Mouse (Mus musculus) kidney, postnatal 36 days (tissue): ENCODE measurements around the gene Schip1.

Experiments used
- DNase-seq, 2 experiments: peaks; one replicate each; pipeline ENCODE4 v3.0.0; 2021 to 2022; ENCODE audit warnings: mixed read lengths in 2 of 2

The Schip1 gene

DNA sequence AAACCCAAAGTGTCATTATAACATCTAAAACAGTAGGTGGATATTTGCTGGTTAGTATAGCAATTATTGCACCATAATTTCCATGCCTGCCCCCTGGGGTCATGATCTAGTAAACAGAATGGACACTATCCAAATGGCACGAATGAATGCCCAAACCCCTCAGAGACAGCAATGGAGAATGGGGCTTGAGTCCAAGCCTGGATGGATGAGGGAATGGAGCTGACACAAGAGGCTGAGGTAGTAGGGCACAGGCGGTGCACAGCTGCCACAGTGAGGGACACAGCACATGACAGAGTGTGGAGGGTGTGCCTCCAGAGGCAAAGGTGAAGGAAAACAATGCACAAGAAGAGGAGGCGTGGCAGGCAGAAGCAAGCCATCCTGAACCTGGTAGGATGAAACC lies 207.3 kb downstream of the Schip1 start:
- DNase-seq, result no peak

DNA sequence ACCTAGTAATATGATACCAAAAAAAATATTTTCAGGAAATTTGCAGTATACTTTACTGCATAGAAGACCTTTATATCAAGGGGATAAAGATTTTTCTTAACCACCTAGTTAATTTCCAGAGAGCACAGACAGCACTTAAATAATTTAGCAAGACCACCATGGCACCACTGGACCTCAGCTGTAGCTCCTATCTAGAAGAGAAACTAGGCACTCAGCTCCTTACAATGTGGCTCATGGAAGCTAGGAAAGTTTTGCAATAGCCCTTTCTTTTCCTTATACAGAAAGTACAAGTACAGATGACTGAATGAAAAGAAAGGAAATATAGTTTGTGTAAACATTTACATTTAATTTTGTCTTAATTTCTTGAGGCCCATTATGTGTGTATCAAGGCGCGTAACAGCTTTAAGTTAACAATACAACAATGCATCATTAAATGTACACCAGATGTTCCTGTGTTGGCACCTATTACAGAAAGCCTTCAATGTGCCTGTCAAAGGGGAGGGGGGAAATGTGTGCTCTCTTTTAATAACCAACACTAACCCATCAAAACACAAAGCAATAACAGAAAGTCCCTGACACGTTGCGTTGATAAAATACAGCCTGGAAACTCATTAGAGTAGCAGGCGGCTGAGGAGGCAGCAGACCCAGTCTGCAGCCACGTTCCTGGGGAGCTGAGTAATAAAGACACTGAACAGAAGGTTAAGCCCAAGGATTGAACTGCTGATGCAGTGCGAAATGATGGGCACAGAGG lies 218.4 kb downstream of the Schip1 start:
- no peak for DNase-seq

DNA sequence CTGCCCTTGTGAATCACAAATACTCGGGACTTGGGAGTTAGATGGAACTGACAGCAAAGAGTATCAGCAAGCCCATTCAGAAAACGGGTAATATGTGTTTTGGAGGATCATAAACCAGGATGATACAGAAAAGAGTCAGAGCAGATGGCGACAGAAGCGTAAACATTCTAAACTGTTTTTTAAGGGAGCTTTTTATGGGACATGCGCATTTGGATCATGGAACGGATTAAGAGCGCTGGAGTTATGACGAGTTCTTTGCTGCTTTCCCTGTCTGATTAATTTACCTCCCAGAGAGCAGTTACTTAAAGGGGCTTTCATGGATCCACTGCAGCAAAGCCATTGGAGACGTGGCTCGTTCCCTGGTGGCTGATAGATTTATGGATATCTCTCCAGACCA lies 219.0 kb downstream of the Schip1 start:
- no peak for DNase-seq

DNA sequence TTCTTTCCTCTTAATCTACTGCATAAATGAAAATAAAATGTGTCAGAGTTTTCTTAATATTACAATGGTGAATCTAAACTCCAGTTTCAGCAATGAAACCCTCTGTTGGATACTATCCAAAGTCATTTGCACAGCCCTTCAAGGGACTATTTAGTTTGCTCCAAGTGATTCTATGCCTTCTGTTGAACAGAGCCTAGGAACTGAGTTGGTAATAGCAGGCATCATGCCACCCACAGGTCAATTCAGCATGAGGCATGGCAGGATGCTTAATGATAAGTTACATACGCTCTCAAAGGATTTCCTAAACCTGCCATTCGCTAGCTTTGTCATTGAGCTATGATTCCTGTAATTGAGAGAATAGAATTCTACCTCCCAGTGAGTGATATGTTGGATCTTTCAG lies 219.9 kb downstream of the Schip1 start:
- DNase-seq, result no peak

DNA sequence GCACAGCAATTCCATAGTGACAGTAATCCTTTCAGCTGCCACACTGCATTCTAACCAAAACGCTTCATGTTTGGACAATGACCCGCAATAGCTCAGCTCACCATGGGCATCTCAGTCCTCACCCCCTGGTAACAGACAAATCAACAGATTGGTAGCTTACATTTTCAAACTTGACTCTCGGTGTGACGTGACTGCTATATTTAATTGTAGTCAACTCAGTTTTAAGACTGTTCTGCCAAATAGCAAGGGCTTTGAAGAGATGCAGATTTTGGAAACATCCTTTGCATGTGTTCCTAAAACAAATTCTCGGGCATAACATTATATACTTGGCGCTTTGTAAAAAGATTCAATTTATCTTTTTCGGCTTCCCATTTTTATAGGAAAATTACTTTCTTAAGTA lies 232.2 kb downstream of the Schip1 start:
- DNase-seq, result no peak

DNA sequence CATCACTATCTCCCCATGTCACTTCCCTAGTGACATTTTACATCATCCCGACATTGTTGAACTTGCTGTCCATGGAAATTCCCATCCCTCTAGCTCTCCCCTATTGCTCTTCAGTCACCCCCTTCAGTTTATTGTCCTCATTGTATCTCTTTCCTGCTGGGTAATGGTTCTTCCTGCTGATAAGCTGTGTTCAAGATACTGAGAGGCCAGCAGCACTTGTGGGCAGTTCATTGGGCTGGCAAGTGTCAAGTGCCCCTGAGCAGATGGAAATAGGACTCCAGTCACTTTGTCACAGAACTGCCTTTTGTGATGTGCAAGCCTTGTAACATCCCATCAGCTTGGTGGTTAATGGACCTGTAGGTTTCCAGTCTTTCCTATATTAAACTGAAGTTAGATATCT lies 241.0 kb downstream of the Schip1 start:
- no peak for DNase-seq

DNA sequence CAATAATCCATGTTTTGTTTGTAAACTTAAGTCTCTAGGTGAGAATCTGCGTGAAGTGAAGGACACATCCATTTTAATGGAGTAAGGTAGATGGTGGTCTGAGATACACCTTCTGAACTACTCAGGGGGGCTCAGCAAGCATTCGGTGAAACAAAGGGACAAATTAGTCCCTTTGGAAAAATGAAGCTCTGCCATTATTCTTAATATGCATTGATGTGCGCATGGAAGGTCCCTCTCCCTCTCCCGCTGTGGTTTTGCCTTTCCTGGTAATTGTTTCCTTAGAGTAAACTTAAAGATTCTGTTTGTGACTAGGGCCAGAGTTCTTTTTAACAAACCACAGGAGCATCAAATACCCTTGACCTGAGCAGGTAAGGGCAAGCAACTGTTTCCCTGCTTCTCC lies 242.1 kb downstream of the Schip1 start:
- no peak for DNase-seq

DNA sequence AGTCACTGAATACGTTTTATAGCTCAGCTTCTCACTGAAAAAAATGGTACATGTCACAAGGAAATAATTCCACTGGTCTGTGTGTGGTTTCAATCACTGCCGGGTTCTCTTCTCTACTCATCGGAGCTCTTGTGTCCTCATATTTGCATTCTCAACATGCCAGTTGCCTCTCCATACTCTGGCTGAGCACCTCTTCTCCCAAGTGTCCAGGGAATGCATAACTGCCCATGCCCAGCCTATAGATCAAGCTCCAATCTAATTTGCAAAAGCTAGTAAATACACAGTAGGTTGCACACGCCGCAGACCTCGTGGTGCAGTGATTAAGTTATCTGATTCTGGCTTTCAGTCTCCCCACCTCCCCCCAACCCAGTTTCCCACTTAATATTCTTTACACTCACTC lies 261.0 kb downstream of the Schip1 start:
- no peak for DNase-seq

DNA sequence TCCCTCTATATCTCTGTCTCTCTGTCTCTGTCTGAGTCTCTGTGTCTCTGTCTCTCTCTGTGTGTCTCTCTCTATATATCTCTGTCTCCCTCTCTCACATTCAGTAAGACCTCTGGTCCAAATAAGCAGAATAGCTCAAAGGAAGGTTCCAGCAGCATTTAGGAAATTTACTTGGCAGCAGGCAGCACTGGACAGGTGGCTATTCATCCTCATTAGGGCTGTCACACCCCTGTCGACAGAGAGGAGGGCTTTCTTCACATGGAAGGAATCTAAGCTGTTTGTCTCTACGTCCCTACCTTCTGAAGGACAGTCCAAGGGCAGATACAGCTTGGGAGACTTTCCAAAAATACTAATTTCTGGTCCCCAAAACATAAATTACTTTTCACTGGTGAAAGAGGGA lies 267.9 kb downstream of the Schip1 start:
- DNase-seq, result no peak

DNA sequence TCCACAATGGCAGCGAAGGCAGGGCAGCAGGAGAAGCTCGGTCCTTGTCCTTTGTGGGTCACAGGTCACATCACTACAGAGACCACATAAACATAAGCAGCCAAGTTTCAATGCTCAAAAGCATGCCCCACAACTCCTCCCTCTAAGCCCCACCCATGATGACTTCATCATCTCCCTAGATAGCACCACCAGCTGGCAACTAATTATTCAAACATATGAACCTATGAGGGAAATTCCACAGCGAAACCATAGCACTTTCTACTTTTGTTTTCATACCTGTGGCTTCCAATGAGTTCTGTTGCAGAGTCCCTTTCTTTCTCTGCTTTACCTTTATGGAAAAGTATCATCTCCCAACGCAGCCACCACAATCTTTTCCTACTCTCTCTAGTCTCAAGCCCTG lies 270.9 kb downstream of the Schip1 start:
- DNase-seq, result no peak

DNA sequence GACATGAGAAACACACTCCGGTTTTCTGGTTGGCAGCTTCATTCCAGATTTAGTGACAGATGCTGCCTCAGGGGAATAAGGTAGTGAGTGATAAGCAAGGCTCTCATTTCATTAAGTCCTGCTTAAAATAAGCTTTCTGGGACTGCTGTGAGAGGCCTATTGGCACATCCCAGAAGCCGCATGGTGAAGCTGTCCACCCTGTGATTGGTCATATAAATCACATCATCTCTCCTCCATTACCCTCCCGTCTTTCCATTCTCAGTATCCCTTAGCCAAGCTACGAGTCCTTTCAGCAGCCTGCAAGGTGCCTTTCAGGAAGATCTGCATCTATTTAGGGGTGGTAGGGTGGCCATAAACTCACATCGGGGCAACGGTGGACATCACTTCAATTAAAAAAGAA lies 286.0 kb downstream of the Schip1 start:
- DNase-seq, result no peak

DNA sequence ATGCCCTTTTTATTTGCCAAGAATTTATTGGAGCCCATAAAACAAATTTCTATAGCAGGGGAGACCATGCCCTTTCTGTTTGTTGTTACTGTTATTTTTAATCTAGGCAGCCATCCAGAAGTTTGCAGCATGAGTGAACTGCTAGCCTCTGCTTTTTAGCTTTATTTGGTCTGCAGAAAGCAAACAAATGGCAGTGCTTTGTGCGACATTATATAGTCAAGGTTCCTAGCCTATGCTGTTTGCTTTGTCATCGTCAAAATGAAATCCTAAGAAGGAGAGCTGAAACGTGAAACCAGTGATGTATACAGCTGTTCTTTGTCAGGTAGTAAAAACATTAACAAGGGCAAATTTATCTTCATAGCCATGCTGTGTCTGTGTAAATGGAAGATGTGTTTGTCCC lies 286.9 kb downstream of the Schip1 start:
- DNase-seq, result no peak

DNA sequence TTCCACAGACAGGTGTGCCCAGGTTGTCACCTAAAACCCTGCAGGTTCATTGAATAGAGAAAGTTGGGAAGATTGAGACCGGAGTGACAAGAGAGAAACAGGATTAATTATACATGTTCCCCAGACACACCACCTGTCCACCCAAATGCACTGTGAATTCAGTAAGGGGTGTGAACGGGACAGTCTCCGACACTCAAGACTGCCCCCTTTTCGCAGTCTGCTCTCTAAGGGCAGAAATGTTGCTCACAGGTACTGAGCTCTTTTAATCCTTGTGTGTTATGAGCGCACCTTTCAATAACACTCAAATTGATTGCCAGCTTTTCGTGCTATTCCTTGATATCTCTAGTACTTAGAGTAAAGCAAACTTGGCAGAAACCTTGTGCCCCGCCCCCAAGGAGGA lies 288.4 kb downstream of the Schip1 start:
- DNase-seq, result no peak

DNA sequence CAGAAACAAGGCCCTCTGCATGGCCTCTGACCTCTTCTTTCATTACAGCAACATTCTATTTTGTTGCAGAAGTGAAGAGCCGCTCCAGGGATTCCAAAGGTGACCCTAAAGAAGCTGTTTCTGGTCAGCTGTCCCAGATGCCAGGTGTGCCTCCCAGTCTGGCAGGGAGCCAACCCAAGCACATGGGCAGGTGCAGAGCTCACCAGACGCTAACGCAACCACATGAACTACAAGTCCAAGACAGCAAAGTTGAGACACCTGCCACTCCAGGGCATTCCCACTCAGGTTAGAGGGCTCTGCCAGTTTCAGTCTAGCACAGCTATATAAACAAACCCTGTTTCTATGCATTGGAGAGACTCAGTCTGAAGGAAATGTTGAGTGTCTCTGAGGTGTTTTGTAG lies 288.9 kb downstream of the Schip1 start:
- peak; percentile 47 to 70 for DNase-seq

DNA sequence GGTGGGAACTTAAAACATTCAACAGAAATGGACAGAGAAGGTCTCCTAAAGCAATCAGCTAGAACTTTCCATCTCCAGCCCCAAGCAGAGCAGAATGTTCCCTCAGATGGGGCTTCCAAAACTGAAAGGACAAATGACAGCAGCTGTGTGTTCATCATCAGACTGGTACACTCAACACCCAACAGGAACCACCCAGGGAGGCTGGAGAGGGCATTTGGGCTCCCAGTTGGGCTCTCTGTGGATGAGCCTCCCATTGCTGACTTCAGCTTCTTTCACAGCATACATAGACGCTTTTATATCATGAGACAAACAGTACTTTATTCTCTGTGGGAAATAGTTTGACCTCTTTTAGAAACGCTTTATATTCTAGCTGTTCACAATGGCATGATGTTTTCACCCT lies 291.9 kb downstream of the Schip1 start:
- no peak for DNase-seq

DNA sequence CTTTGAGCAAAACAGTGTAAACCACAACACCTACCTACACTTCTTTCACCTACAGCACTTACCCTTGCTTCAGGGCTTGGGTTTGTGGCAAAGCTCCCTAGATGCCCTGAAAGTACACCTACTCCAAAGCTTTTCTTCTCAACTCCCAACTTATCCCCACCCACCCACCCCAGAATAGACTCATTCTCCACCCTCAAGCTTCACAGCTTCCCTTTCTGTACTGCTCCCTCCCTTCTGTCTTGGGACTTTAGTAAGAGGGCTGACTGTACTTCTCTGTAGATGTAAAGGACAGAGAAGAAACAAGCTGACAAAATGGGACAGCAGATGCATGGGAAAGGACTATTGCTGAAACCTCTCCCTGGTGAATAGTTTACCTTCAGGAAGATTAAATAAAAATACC lies 303.4 kb downstream of the Schip1 start:
- DNase-seq, result no peak

DNA sequence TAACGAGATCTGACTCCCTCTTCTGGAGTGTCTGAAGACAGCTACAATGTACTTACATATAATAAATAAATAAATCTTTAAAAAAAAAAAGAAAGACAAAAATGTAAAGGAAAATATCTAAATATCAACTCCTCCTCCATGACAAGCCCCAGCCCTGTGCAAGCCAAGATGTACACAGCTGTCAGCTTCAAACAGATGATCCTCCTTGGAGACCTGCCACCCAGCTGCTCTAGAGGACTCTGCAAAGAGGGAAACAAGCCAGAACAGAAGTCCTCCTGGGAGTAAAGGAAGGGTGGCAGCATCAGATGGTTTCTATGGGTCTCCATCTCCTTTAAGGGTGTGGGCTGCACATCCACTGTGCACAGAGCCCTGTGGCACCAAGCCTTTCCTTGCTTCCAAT lies 308.3 kb downstream of the Schip1 start:
- no peak for DNase-seq

DNA sequence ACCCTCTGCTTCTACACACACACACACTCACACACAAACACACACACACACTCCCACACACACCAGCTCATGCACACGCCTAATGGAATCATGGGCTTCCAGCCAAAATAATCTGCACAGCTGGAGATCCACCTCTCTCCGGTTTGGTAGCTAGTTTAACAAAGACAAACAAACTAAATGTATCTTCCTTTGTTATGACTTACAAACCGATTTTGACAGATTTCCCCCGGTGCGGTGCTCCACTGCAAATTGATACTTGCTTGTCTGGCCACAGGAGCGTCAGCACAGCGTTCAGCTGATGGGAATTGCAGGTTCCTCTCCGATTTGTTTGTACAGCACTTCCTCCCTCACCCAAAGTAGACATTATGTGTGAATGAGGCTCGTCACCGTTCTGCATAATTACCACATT lies 310.5 kb downstream of the Schip1 start:
- no peak for DNase-seq

DNA sequence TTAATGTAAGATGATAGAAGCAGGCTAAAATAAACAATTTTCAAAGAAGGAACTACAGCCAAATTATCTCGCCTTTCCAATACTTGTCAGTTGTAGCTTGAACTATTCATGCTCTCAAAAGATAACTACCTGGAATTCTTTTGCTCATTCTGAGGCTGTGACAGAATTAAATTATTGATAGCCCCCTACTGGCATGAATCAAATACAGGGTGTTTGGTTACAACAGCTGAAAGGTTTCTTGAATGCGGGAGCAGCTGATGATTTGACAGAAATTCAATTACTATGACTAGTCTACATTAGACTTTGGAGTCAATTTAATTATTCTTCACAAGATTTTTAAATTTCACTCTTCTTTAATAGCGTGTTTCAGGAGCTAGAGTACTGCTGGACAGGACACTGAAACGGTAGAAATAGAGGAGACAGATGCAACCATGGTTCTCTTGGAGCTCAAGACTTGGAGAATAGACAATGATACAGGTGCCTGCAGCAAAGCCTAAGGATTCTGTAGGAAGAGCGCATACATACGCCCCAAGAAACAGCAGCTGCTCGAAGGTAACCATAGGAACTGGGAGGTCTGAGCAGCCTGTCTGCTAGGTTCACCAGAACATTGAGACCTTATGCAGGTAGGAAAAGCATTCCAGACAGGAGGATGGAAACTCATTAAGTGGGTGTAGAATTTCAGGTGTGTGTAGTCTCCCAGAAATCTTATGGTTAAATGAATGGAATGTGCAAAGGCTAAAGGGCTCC lies 313.0 kb downstream of the Schip1 start:
- no peak for DNase-seq

DNA sequence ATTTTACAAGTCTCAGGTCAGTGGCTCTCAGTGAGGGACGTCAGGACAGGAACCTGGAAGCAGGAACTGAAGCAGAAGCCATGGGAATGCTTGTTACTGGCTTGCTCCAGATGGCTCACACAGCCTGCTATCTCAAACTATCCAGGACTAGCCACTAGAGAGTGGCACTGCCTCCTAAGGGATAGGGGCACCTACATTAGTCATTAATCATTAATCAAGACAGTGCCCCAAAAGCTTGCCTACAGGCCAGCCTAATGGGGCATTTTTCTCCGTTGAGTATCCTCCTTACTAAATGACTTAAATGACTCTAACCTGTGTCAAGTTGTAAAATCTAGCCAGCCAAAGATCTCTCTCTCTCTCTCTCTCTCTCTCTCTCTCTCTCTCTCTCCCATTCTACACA lies 314.2 kb downstream of the Schip1 start:
- DNase-seq, result no peak

DNA sequence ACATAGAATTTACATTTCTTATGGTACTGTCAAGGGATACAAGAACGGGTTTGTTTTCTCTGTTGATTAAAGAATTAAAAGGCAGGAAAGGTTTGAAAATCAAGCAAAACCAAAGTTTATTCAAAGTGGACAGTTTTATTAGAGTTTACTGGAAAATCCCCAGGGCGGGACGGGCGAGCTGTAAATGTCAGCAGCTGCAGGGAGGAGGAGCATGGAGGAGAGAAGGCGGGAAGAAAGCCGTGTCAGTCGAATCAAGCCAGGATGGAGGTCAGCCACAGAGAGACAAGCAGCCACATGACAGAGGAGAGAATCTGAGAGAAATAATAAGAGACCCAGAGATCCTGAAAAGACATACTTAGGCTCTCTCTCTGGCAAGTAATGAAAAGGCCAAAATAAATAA lies 314.6 kb downstream of the Schip1 start:
- DNase-seq, result peak; percentile 32 to 48

DNA sequence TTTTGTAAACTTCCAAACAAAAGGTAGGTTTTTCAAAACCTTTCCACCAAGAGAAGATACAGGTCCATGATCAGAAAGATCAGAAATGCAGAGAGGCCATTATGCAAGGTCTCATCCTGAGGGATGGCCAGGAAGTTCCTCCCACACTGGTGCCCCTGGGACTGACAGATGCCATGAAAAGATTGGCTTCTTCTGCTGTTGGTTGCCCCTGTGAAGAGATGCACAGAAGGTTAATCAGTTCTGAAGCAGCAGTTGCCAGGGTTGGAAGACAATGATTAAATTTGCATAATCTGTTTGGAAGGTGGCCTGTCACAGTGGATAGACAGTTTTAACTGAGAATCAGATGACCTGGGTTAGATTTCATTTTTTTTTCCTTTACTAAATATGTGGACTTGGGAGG lies 319.1 kb downstream of the Schip1 start:
- peak in 1 of 2 experiments; percentile 2 for DNase-seq

DNA sequence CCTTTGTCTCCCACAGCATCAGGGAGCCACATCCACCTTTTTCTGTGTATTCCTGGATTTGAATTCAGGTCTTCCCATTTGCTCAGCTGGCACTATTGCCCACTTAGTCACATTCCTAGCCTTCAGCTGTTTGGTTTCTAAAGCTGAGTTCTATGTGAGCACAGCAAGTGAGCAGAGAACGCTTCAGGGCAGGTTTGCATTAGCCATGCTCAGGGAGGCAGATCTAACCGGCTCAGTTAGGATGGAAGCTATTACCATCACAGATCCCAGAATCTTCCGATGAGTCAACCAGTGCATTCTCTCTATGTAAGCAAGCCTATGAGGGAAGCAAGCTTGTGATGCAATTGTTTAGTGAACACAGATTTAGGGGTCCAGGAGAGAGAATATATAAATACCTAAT lies 320.9 kb downstream of the Schip1 start:
- no peak for DNase-seq

DNA sequence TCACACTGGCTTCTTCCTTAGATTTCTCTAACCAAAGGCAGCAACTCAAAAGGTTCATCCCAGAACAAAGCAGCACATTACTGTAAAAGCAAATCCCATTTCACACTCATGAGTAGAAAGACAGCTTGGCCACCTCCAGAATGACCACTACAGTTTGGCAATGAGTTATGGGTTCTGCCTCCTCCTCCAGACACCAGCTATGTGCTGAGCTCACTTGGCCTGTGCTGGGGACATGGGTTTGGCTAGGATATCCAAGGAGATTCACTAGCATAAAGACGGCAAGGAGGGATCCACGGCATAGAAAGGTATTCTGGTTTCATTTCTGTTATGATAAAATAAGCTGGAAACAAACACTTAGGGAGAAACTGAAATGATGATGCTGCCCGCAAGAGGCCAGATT lies 323.4 kb downstream of the Schip1 start:
- DNase-seq, result no peak

DNA sequence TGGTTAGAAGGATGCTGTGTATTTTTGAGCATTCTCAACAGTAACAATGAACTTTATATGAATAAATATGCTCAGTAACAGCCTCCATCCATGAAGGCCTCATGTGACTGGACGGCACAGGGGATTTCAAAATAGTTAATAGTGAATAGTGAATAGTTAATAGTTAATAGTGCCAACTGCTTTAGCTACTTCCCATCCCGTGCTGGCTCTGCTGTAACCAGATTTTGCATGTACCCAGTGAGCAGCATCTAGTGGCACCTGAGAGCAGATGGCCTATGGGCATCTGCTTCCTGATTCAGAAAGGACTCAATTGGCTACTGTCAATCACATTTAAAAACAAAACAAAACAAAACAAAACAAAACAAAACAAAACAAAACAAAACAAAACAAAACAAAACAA lies 329.0 kb downstream of the Schip1 start:
- peak; percentile 7 to 18 for DNase-seq
